Mouse (Mus musculus) thymus, postnatal 10 days (tissue): ENCODE results near the gene Ptpn9.

ENCODE experiments used
- DNase-seq, 2 experiments: peaks; one replicate each; pipeline ENCODE4 v3.0.0; 2021; ENCODE audit warnings: low spot score in 2 of 2

Gene Ptpn9

GRCm38 (mm10) chr9:57014766-57015165 is 20.0 kb downstream of the Ptpn9 start:
- DNase-seq, result no peak

- no peak for DNase-seq
These were observed 22.9 kb downstream of the Ptpn9 start for GRCm38 (mm10) chr9:57017631-57018030.

GRCm38 (mm10) chr9:57031756-57032155 is 37.0 kb downstream of the Ptpn9 start:
- DNase-seq, result no peak

- peak; percentile 25 to 63 for DNase-seq
These were observed 61.5 kb downstream of the Ptpn9 start for GRCm38 (mm10) chr9:57056237-57056636.

- DNase-seq, result no peak
These were observed 69.4 kb downstream of the Ptpn9 start for GRCm38 (mm10) chr9:57064164-57064563.

GRCm38 (mm10) chr9:57068266-57068665 is 73.5 kb downstream of the Ptpn9 start:
- no peak for DNase-seq

GRCm38 (mm10) chr9:57070262-57070661 is 75.5 kb downstream of the Ptpn9 start:
- DNase-seq, result no peak

- DNase-seq, result no peak
These were observed 76.2 kb downstream of the Ptpn9 start for GRCm38 (mm10) chr9:57070800-57071545.

GRCm38 (mm10) chr9:57071801-57072351 is 77.2 kb downstream of the Ptpn9 start, which contains the start of gene Sin3a:
Gene Sin3a (plus strand): TSS chr9:57072040.
- DNase-seq, result peak; percentile 63 to 69

GRCm38 (mm10) chr9:57072526-57072988 is 77.8 kb downstream of the Ptpn9 start:
- DNase-seq, result no peak

GRCm38 (mm10) chr9:57072989-57073789 is 78.5 kb downstream of the Ptpn9 start:
- peak; percentile 97 to 98 for DNase-seq

- no peak for DNase-seq
These were observed 79.0 kb downstream of the Ptpn9 start for GRCm38 (mm10) chr9:57073790-57074094.

- peak; percentile 21 to 32 for DNase-seq
These were observed 79.6 kb downstream of the Ptpn9 start for GRCm38 (mm10) chr9:57074171-57074821.

- DNase-seq, result peak; percentile 60
These were observed 80.3 kb downstream of the Ptpn9 start for GRCm38 (mm10) chr9:57074822-57075603.

GRCm38 (mm10) chr9:57075681-57076381 is 81.1 kb downstream of the Ptpn9 start:
- peak; percentile 97 to 100 for DNase-seq

GRCm38 (mm10) chr9:57076701-57077660 is 82.3 kb downstream of the Ptpn9 start:
- peak; percentile 80 to 82 for DNase-seq

- DNase-seq, result no peak
These were observed 87.5 kb downstream of the Ptpn9 start for GRCm38 (mm10) chr9:57082236-57082635.
